Mouse (Mus musculus) forebrain, embryonic 15.5 days (tissue): ENCODE data around the gene Hist1h2ab. TPM values are rescaled to one million over a fixed set of nuclear protein-coding genes. Genes with fewer than 3 reads are reported as not detected.
"Not testable (repeated sequence)": the region's sequence is repeated elsewhere in the genome, so short reads cannot be mapped to it uniquely, and the experiment has no call there.

Experiments
- ATAC-seq: fragments of 200-750 bp; cut with Nextera tagmentation; replicated peaks from 2 replicates; pipeline ENCODE4 v1.8.0; 2017; ENCODE audit warnings: mild to moderate bottlenecking, moderate TSS enrichment, moderate library complexity
- H3K27ac ChIP-seq: fragments of 300-500 bp; sonication (generic); replicated peaks from 2 replicates; pipeline ENCODE4 v1.5.1; 2015; ENCODE audit warnings: mild to moderate bottlenecking, inconsistent platforms
- H3K27me3 ChIP-seq: fragments of 300-500 bp; sonication (generic); 2 replicates; pipeline ENCODE4 v1.6.1; 2015; ENCODE audit warnings: inconsistent platforms
- H3K36me3 ChIP-seq: fragments of 300-500 bp; sonication (generic); 2 replicates; pipeline ENCODE4 v1.6.1; 2015; ENCODE audit warnings: mild to moderate bottlenecking, inconsistent platforms
- H3K4me1 ChIP-seq: fragments of 300-500 bp; sonication (generic); 2 replicates; pipeline ENCODE4 v1.6.1; 2015; ENCODE audit warnings: inconsistent platforms
- H3K4me2 ChIP-seq: fragments of 300-500 bp; sonication (generic); replicated peaks from 2 replicates; pipeline ENCODE4 v1.6.1; 2015; ENCODE audit warnings: mild to moderate bottlenecking, inconsistent platforms
- H3K4me3 ChIP-seq: fragments of 300-500 bp; sonication (generic); 2 replicates; pipeline ENCODE4 v1.5.1; 2015; ENCODE audit warnings: mild to moderate bottlenecking, inconsistent platforms
- H3K9ac ChIP-seq: fragments of 300-500 bp; sonication (generic); replicated peaks from 2 replicates; pipeline ENCODE4 v1.6.1; 2015; ENCODE audit warnings: mild to moderate bottlenecking, inconsistent platforms
- H3K9me3 ChIP-seq: fragments of 300-500 bp; sonication (generic); 2 replicates; pipeline ENCODE4 v1.6.1; 2016; ENCODE audit warnings: inconsistent platforms
- WGBS: fragments of 180-500 bp; shearing (Covaris S2); methylation state at CpG from one replicate; pipeline ENCODE4 v1.1.7; 2015; ENCODE audit warnings: mixed read lengths; 5-methylcytosine and 5-hydroxymethylcytosine counted together
- polyA plus RNA-seq: library from polyadenylated mRNA; unstranded; fragments of >200 nt; fragmentation: Nextera tagmentation; extraction: Ambion mirVana; gene quantifications from 2 replicates; pipeline ENCODE4 v1.2.1, GENCODE M21; 2015

Hist1h2ab gene
- polyA plus RNA-seq, 1 experiment from 2014 or later, result 26.0 TPM

DNA sequence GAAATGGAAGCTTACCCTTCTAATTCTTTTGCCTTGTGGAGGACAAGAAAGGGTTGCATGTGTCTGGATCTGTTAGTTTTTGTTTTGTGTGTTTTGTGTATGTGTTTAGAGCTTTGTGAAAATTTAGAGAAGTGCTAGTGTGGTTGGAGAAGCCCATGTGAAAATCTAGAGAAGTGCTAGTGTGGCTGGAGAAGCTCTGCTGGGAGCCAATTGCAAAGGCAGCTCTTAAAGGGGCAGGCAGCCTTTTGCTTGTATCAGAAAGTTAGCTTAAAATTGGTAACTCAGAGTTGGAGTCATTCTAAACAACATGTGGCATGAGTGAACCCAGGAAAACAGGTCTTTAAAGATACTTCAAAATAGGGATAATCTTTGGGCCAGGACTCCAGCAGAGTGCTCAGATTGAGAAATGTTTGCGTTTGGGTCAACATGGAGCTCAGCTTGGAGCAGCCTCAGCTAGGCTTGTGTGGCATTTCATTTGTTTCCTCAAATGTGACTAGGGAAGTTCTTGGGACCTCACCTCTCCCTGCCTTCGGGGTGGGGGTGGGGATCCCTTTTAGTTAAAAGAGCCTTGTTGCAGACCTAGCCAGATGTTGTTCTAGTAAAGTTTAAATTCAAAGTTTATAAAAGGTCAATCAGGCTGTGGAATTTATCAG is 33.2 kb upstream of the Hist1h2ab start:
- not testable (repeated sequence) for H3K27me3 ChIP-seq, H3K36me3 ChIP-seq, H3K27ac ChIP-seq, ATAC-seq, H3K9me3 ChIP-seq, H3K4me3 ChIP-seq, H3K9ac ChIP-seq, H3K4me1 ChIP-seq, H3K4me2 ChIP-seq
- 10% methylated on average over 2 of the region's 2 CpGs for WGBS

DNA sequence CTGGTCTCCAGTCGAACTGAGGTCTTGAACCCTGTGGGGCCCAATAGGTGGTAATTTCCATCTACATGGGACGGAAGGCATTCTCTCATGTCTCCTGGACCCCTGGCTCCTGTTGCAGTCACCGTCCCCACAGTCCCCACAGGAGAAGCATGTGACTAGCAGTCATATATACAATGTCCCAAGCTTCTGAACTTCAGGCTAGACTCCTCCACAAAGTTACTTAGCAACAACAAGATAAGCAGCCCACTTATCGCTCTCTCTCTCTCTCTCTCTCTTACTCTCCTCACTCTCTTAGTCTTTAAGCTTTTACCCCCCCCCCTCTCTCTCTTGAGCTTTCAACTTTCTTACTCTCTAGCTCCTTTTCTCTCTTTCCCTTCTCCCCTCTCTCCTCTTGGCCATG is 26.7 kb upstream of the Hist1h2ab start:
- no peak for ATAC-seq
- H3K27me3 ChIP-seq, result no peaks in the 10 kb centered on the region
- 90% methylated on average over 4 of the region's 4 CpGs for WGBS

GRCm38 (mm10) chr13:23725213-23725612 is 25.7 kb upstream of the Hist1h2ab start:
- no peak overlapping the region for H3K27ac ChIP-seq
- H3K27me3 ChIP-seq, result no peaks in the 10 kb centered on the region
- no peaks in the 10 kb centered on the region for H3K9me3 ChIP-seq
- H3K9ac ChIP-seq, result no peak overlapping the region
- ATAC-seq, result no peak
- no peak overlapping the region for H3K4me3 ChIP-seq
- H3K36me3 ChIP-seq, result no peaks in the 10 kb centered on the region
- H3K4me2 ChIP-seq, result no peak overlapping the region
- WGBS, result 60% methylated on average over 1 of the region's 1 CpGs
- no peaks in the 10 kb centered on the region for H3K4me1 ChIP-seq

More for the DNA sequence above, 26.7 kb upstream of the Hist1h2ab start:
- Histone ChIP-seq H3K4me1 (no peaks in the 10 kb centered on the region), H3K9ac (no peak overlapping the region), H3K4me3 (no peak overlapping the region), H3K9me3 (no peaks in the 10 kb centered on the region), H3K4me2 (no peak overlapping the region), H3K36me3 (no peaks in the 10 kb centered on the region), H3K27ac (no peak overlapping the region)

DNA sequence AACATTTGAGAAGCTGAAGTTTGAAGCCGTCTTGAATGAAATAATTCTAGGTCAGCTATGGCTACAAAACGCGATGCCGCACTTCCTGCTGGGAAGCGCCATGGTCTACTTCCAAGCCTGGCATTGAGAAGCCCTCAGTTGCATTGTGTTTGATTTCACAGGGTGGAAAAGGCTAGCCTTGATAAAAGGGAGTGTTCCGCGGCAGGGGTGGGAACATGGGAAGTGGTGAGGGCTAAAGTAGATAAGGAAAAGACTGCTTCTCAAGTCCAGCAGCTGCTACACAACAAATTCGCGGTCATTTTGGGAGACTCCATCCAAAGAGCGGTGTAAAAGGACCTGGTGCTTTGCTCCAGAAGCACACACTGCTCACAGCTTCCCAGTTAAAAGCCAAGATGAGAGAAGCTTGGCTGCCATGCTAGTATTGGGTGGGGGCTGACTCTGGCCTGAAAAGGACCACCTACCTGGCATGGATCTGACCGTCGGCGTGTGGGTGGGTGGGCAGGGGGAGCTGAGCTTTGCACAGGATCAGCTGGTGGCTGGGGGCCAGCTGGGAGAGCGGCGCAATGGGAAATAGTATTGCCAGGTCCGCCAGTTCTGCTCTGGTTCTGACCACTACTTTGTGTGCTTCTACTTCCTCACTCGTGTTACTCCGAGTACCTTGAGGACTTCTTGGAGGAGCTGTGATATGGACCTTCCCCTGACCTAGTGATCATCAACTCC is 22.3 kb upstream of the Hist1h2ab start:
- Histone ChIP-seq H3K27me3 (no peaks in the 10 kb centered on the region), H3K4me1 (no peaks in the 10 kb centered on the region), H3K36me3 (no peaks in the 10 kb centered on the region), H3K27ac (no peak overlapping the region), H3K4me2 (no peak overlapping the region), H3K9ac (no peak overlapping the region), H3K4me3 (no peak overlapping the region), H3K9me3 (no peaks in the 10 kb centered on the region)
- ATAC-seq, result no peak
- 91% methylated on average over 18 of the region's 18 CpGs for WGBS

- ATAC-seq, result no peak
- no peaks in the 10 kb centered on the region for H3K4me1 ChIP-seq
These were observed 21.8 kb upstream of the Hist1h2ab start for GRCm38 (mm10) chr13:23729192-23729525.

DNA sequence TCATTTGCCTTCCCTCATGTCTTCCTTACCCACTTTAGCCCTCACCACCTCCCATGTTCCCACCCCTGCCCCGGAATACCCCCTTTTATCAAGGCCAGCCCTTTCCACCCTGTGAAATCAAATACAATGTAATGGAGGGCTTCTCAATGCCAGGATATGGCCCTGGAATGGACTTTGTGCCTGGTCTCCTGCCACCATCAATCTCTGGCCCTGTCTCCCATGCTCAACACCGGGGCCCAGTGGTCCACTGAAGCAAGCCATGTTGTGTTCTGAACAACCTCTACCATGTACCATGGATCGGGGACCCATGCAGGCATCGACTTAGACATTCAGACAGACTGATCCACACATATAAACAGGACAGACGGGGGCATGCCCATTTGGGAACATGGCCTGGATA is 21.2 kb upstream of the Hist1h2ab start:
- no peak overlapping the region for H3K4me3 ChIP-seq
- no peaks in the 10 kb centered on the region for H3K9me3 ChIP-seq
- H3K36me3 ChIP-seq, result no peaks in the 10 kb centered on the region
- ATAC-seq, result no peak
- H3K27me3 ChIP-seq, result no peaks in the 10 kb centered on the region
- H3K27ac ChIP-seq, result no peak overlapping the region
- no peak overlapping the region for H3K9ac ChIP-seq
- H3K4me2 ChIP-seq, result no peak overlapping the region
- H3K4me1 ChIP-seq, result no peaks in the 10 kb centered on the region
- WGBS, result 92% methylated on average over 5 of the region's 5 CpGs

More at GRCm38 (mm10) chr13:23729192-23729525, 21.8 kb upstream of the Hist1h2ab start:
- Histone ChIP-seq H3K9me3 (no peaks in the 10 kb centered on the region), H3K27me3 (no peaks in the 10 kb centered on the region), H3K4me2 (no peak overlapping the region), H3K9ac (no peak overlapping the region), H3K36me3 (no peaks in the 10 kb centered on the region), H3K27ac (no peak overlapping the region), H3K4me3 (no peak overlapping the region)
- 88% methylated on average over 9 of the region's 9 CpGs for WGBS

GRCm38 (mm10) chr13:23730479-23730878 is 20.4 kb upstream of the Hist1h2ab start:
- Histone ChIP-seq H3K4me3 (no peak overlapping the region), H3K36me3 (no peaks in the 10 kb centered on the region), H3K9ac (no peak overlapping the region), H3K9me3 (no peaks in the 10 kb centered on the region), H3K27me3 (no peaks in the 10 kb centered on the region), H3K27ac (no peak overlapping the region), H3K4me1 (no peaks in the 10 kb centered on the region), H3K4me2 (no peak overlapping the region)
- ATAC-seq, result no peak
- 56% methylated on average over 8 of the region's 8 CpGs for WGBS

GRCm38 (mm10) chr13:23732156-23732804 is 18.6 kb upstream of the Hist1h2ab start:
- Histone ChIP-seq H3K36me3 (no peaks in the 10 kb centered on the region), H3K27ac (no peak overlapping the region), H3K4me3 (no peak overlapping the region), H3K4me1 (no peaks in the 10 kb centered on the region), H3K27me3 (no peaks in the 10 kb centered on the region), H3K4me2 (no peak overlapping the region), H3K9ac (no peak overlapping the region), H3K9me3 (no peaks in the 10 kb centered on the region)
- ATAC-seq, result peak; percentile 53; the same call in 1 of the 2 replicates
- WGBS, result 25% methylated on average over 8 of the region's 8 CpGs

DNA sequence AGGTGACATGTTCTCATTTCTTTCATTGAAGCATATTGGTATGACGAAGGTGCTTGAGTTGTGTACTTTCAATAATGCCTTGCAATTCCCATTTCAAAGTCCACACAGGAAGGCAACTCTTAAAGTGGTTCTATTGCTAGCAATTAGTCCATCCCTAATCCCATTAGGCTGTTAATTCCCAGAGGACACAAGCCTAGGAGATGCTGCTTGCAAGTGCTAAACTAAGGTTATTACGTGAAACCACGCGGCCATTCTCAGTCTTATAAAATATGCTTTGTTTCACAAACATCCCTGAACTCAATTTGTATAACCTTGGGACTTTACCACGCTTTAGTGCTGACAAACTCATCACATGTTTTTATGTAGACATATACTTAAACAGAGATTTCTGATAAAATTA is 13.8 kb upstream of the Hist1h2ab start:
- Histone ChIP-seq H3K4me3 (no peak overlapping the region), H3K27me3 (no peaks in the 10 kb centered on the region), H3K9me3 (no peaks in the 10 kb centered on the region), H3K27ac (no peak overlapping the region), H3K4me1 (peaks cover 21% of the 10 kb centered on the region), H3K9ac (no peak overlapping the region), H3K36me3 (no peaks in the 10 kb centered on the region), H3K4me2 (no peak overlapping the region)
- no peak for ATAC-seq
- WGBS, result 83% methylated on average over 5 of the region's 5 CpGs

DNA sequence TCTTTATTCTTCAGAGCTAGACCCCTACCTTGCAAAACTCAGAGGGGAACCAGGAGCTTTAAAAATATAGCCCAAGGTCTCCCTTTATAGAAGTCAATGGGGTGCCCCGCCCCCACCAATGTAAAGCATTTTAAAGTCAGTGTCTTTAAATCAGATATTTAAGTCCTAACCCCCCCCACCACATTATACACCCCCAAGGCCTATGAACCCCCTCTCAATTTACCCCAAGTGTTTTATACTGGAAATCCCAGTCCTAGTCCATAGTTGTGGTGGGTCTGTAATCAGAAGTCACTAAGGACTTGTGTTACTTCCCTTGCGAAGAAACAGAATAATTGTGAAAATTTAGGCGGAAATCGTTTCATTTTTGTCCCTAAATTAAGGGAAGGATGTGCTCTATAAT is 12.9 kb upstream of the Hist1h2ab start:
- H3K9ac ChIP-seq, result peak overlapping the region; percentile 77
- ATAC-seq, result no peak
- no peaks in the 10 kb centered on the region for H3K9me3 ChIP-seq
- H3K4me1 ChIP-seq, result peaks cover 21% of the 10 kb centered on the region
- H3K4me3 ChIP-seq, result peak overlapping the region; percentile 54; the same call in 1 of the 2 replicates
- H3K27ac ChIP-seq, result peak overlapping the region; percentile 96
- no peaks in the 10 kb centered on the region for H3K36me3 ChIP-seq
- 21% methylated on average over 4 of the region's 4 CpGs for WGBS
- peak overlapping the region; percentile 100 for H3K4me2 ChIP-seq
- H3K27me3 ChIP-seq, result no peaks in the 10 kb centered on the region

- peak within 1 kb of the TSS; percentile 100 for H3K4me2 ChIP-seq
- H3K36me3 ChIP-seq, result no peaks in the 10 kb centered on the region
- ATAC-seq, result peak; percentile 96
- H3K9ac ChIP-seq, result peak within 1 kb of the TSS; percentile 77
- H3K4me3 ChIP-seq, result peak within 1 kb of the TSS; percentile 54
- peak within 1 kb of the TSS; percentile 96 for H3K27ac ChIP-seq
- no peaks in the 10 kb centered on the region for H3K9me3 ChIP-seq
- peaks cover 21% of the 10 kb centered on the region for H3K4me1 ChIP-seq
- H3K27me3 ChIP-seq, result no peaks in the 10 kb centered on the region
- under 1% methylated on average over 38 of the region's 38 CpGs for WGBS
These were observed 12.3 kb upstream of the Hist1h2ab start, which contains the start of gene Hist1h1c for GRCm38 (mm10) chr13:23738677-23739068. Hist1h1c (plus strand) TSS chr13:23738808.
